Comparison of ENCODE assay signal across 8 mouse cellular contexts in the genomic region with DNA sequence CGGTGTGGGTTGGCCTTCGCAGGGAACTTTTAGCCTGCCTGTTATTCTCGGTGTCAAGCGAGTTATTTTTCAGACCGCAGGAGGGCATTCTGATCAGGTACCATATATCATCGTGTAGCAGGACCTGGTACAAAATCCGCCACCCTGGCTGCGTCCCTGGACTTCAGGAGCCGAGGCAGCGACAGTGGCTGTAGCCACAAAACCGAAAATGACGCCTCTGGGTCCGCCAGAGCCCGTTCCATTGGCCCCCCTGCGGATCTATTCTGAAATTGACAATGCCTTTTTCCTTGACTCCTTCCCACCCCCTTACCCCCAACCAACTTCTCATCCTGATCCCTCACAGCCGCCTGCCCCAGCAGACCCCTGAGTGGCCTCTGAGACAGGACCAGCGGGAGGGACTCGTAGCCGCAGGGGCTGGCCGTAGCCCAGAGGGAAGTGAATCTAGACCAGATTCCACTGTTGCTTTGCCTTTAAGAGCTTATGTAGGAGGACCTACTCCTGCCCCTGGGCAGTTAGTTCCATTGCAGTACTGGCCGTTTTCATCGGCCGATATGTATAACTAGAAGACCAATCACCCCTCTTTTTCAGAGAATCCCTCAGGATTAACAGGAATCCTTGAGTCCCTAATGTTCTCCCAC. TPM values are rescaled to one million over a fixed set of nuclear protein-coding genes. Genes with fewer than 3 reads are reported as not detected.
A peak's percentile ranks its signal among the peaks of the same experiment; 100 is the strongest.
DNase-seq lines count a peak whose midpoint lies in the region; ATAC-seq and TF ChIP-seq lines count a peak whose summit lies in the region.

No protein-coding gene starts in this region.

- TF ChIP-seq CTCF in hindbrain, postnatal 0 days (IDR thresholded peaks at IDR 0.05; ENCODE audit: low read depth) = no peak; the same call in 1 of the 2 replicates

- H3K27ac ChIP-seq in heart, embryonic 10.5 days = 0 out of 2 replicates have a peak overlapping the region, but pooled peaks have one; percentile 17
- no peak overlapping the region for H3K27ac ChIP-seq in hindbrain, postnatal 0 days
- no peak overlapping the region for H3K27ac ChIP-seq in midbrain, embryonic 16.5 days (ENCODE audit: low read length)

- H3K9ac ChIP-seq in hindbrain, postnatal 0 days (replicated peaks; ENCODE audit: low read length) = peak overlapping the region; percentile 29; the same call in 1 of the 2 replicates
- H3K9ac ChIP-seq in midbrain, embryonic 16.5 days (ENCODE audit: low read depth, low read length) = peak overlapping the region; percentile 50

- no peaks in the 10 kb centered on the region; the same call in 1 of the 2 replicates for H3K36me3 ChIP-seq in heart, embryonic 10.5 days
- H3K36me3 ChIP-seq in hindbrain, postnatal 0 days (ENCODE audit: insufficient read depth, low read length) = no peaks in the 10 kb centered on the region
- H3K36me3 ChIP-seq in midbrain, embryonic 16.5 days (ENCODE audit: control insufficient read depth, insufficient read depth, low read length) = no peaks in the 10 kb centered on the region

- H3K27me3 ChIP-seq in heart, embryonic 10.5 days (ENCODE audit: insufficient read depth, poor library complexity, severe bottlenecking) = no peaks in the 10 kb centered on the region
- no peaks in the 10 kb centered on the region for H3K27me3 ChIP-seq in hindbrain, postnatal 0 days (ENCODE audit: insufficient read depth, low read length)
- H3K27me3 ChIP-seq in midbrain, embryonic 16.5 days (ENCODE audit: control insufficient read depth, insufficient read depth, low read depth, low read length) = no peaks in the 10 kb centered on the region

- H3K4me1 ChIP-seq in heart, embryonic 10.5 days = no peaks in the 10 kb centered on the region
- no peaks in the 10 kb centered on the region for H3K4me1 ChIP-seq in hindbrain, postnatal 0 days (ENCODE audit: insufficient read depth, low read length)
- peaks cover 4% of the 10 kb centered on the region for H3K4me1 ChIP-seq in midbrain, embryonic 16.5 days (ENCODE audit: control insufficient read depth, insufficient read depth, low read length)

- WGBS in heart, embryonic 10.5 days = 61% methylated on average over 23 of the region's 23 CpGs
- WGBS in hindbrain, postnatal 0 days = 15% methylated on average over 23 of the region's 23 CpGs
- 26% methylated on average over 23 of the region's 23 CpGs for WGBS in midbrain, embryonic 16.5 days

- no peak for DNase-seq in heart, embryonic 10.5 days (ENCODE audit: low spot score)
- DNase-seq in heart, adult 8-10 months (ENCODE audit: low spot score) = no peak
- DNase-seq in embryo, embryonic 10 days (ENCODE audit: low spot score) = peak; percentile 79
- peak; percentile 67 for DNase-seq in hindbrain, postnatal 0 days (ENCODE audit: low spot score)
- DNase-seq in layer of hippocampus, adult 8-10 months (ENCODE audit: low spot score in 2 of 2) = no peak
- no peak for DNase-seq in thymus, postnatal 36 days
- no peak for DNase-seq in adrenal gland, postnatal 36 days

- peak overlapping the region; percentile 35 for H3K4me3 ChIP-seq in heart, embryonic 10.5 days
- peak overlapping the region; percentile 31 for H3K4me3 ChIP-seq in hindbrain, postnatal 0 days (ENCODE audit: low read length)
- H3K4me3 ChIP-seq in midbrain, embryonic 16.5 days (ENCODE audit: low read depth, low read length) = peak overlapping the region; percentile 29

- no peaks in the 10 kb centered on the region for H3K9me3 ChIP-seq in heart, embryonic 10.5 days
- H3K9me3 ChIP-seq in hindbrain, postnatal 0 days (ENCODE audit: low read length) = no peaks in the 10 kb centered on the region
- no peaks in the 10 kb centered on the region for H3K9me3 ChIP-seq in midbrain, embryonic 16.5 days (replicated peaks; ENCODE audit: control insufficient read depth, low read length, poor library complexity, severe bottlenecking)

- no peak for ATAC-seq in hindbrain, postnatal 0 days
- ATAC-seq in midbrain, embryonic 16.5 days = no peak

- peak overlapping the region; percentile 63 for H3K4me2 ChIP-seq in hindbrain, postnatal 0 days (ENCODE audit: low read depth, low read length)
- peak overlapping the region; percentile 66 for H3K4me2 ChIP-seq in midbrain, embryonic 16.5 days (ENCODE audit: low read length)

RNA-seq across cellular contexts. Expression of gene Brd3, which starts 11.0 kb away (rescaled TPM):
- 90.5 and 135 TPM in 2 replicates for polyA plus RNA-seq in heart, embryonic 10.5 days (2016; fragmentation: Nextera tagmentation; extraction: Ambion mirVana)
- 10 to 100 TPM; 27.4 to 28.6 (median 28.3) TPM for total RNA-seq in heart, adult 8-10 months (2022)
- 33.7 TPM in 2 replicates for total RNA-seq in hindbrain, postnatal 0 days (2014; rRNA removed)
- 84.0 and 95.5 TPM in 2 replicates for polyA plus RNA-seq in hindbrain, postnatal 0 days (2015; fragmentation: Nextera tagmentation; extraction: Ambion mirVana)
- polyA plus RNA-seq in midbrain, embryonic 16.5 days (2015; fragmentation: Nextera tagmentation; extraction: Ambion mirVana) = 141 and 142 TPM in 2 replicates
- 10 to 100 TPM; 40.6 to 47.9 (median 46.6) TPM for total RNA-seq in layer of hippocampus, adult 8-10 months (2022)
- 10 to 100 TPM; 64.5 to 78.6 TPM for total RNA-seq in adrenal gland, postnatal 36 days (2021)

RNA-seq across cellular contexts. Expression of gene Wdr5, which starts 18.4 kb away (rescaled TPM):
- polyA plus RNA-seq in heart, embryonic 10.5 days (2016; fragmentation: Nextera tagmentation; extraction: Ambion mirVana) = 44.3 and 57.8 TPM in 2 replicates
- total RNA-seq in heart, adult 8-10 months (2022) = 10 to 100 TPM; 22.0 to 25.5 (median 23.5) TPM
- total RNA-seq in hindbrain, postnatal 0 days (2014; rRNA removed) = 46.1 and 51.9 TPM in 2 replicates
- polyA plus RNA-seq in hindbrain, postnatal 0 days (2015; fragmentation: Nextera tagmentation; extraction: Ambion mirVana) = 34.5 and 35.1 TPM in 2 replicates
- polyA plus RNA-seq in midbrain, embryonic 16.5 days (2015; fragmentation: Nextera tagmentation; extraction: Ambion mirVana) = 42.6 and 44.4 TPM in 2 replicates
- total RNA-seq in layer of hippocampus, adult 8-10 months (2022) = 10 to 100 TPM; 25.7 to 29.8 (median 27.9) TPM
- 10 to 100 TPM; 32.9 to 37.2 TPM for total RNA-seq in adrenal gland, postnatal 36 days (2021)

RNA-seq across cellular contexts. Expression of gene Brd3os, which starts 54.4 kb away (rescaled TPM):
- 2.3 and 3.3 TPM in 2 replicates for polyA plus RNA-seq in heart, embryonic 10.5 days (2016; fragmentation: Nextera tagmentation; extraction: Ambion mirVana)
- total RNA-seq in heart, adult 8-10 months (2022) = 1 to 10 TPM; 1.2 to 2.0 (median 1.9) TPM
- total RNA-seq in hindbrain, postnatal 0 days (2014; rRNA removed) = 29.9 and 30.9 TPM in 2 replicates
- polyA plus RNA-seq in hindbrain, postnatal 0 days (2015; fragmentation: Nextera tagmentation; extraction: Ambion mirVana) = 34.1 and 39.7 TPM in 2 replicates
- polyA plus RNA-seq in midbrain, embryonic 16.5 days (2015; fragmentation: Nextera tagmentation; extraction: Ambion mirVana) = 42.0 and 43.0 TPM in 2 replicates
- total RNA-seq in layer of hippocampus, adult 8-10 months (2022) = 10 to 100 TPM; 23.5 to 28.6 (median 27.9) TPM
- 10 to 100 TPM in 1 of 2 experiments, 1 to 10 TPM in 1; 9.2 to 11.4 TPM for total RNA-seq in adrenal gland, postnatal 36 days (2021)

Comparison
In these comparisons a context has a peak if more than half of its experiments do, and no peak if none do; other contexts are left out.
1. DNase-seq: peak in embryo, embryonic 10 days (single experiment) and hindbrain, postnatal 0 days (single experiment); none in heart, embryonic 10.5 days (single experiment), heart, adult 8-10 months (single experiment), layer of hippocampus, adult 8-10 months (0 of 2), thymus, postnatal 36 days (0 of 2) and adrenal gland, postnatal 36 days (0 of 2).
2. Peak in every context shown above with its lines, with median percentiles within 50 percentile points of each other: H3K4me3 ChIP-seq.